Mouse (Mus musculus) urinary bladder, postnatal 14 days (tissue): ENCODE data around the gene Farsb.

Source experiments
- DNase-seq: peaks from one replicate; pipeline ENCODE4 v3.0.0; 2021; ENCODE audit warnings: low spot score

Farsb gene

GRCm38 (mm10) chr1:78419593-78419992 lies 69.1 kb downstream of the Farsb start:
- DNase-seq = peak; percentile 78

GRCm38 (mm10) chr1:78417154-78417911 lies 71.4 kb downstream of the Farsb start:
- DNase-seq = no peak

- DNase-seq = no peak
These were observed 74.3 kb downstream of the Farsb start for GRCm38 (mm10) chr1:78414421-78414820.

GRCm38 (mm10) chr1:78412668-78413067 lies 76.0 kb downstream of the Farsb start:
- no peak for DNase-seq

GRCm38 (mm10) chr1:78409396-78409795 lies 79.3 kb downstream of the Farsb start:
- no peak for DNase-seq

- no peak for DNase-seq
These were observed 87.3 kb downstream of the Farsb start for GRCm38 (mm10) chr1:78401413-78401812.

GRCm38 (mm10) chr1:78399755-78400154 lies 88.9 kb downstream of the Farsb start:
- DNase-seq = no peak

GRCm38 (mm10) chr1:78396320-78396913 lies 92.3 kb downstream of the Farsb start:
- DNase-seq = peak; percentile 8

GRCm38 (mm10) chr1:78395737-78396136 lies 93.0 kb downstream of the Farsb start:
- no peak for DNase-seq

- no peak for DNase-seq
These were observed 93.4 kb downstream of the Farsb start for GRCm38 (mm10) chr1:78395191-78395735.

- no peak for DNase-seq
These were observed 99.8 kb downstream of the Farsb start for GRCm38 (mm10) chr1:78388848-78389247.

- DNase-seq = no peak
These were observed 100.8 kb downstream of the Farsb start for GRCm38 (mm10) chr1:78387854-78388253.

- DNase-seq = no peak
These were observed 107.7 kb downstream of the Farsb start for GRCm38 (mm10) chr1:78380950-78381349.

- DNase-seq = no peak
These were observed 113.6 kb downstream of the Farsb start for GRCm38 (mm10) chr1:78375058-78375457.

- DNase-seq = no peak
These were observed 114.9 kb downstream of the Farsb start for GRCm38 (mm10) chr1:78373836-78374235.

GRCm38 (mm10) chr1:78372316-78372715 lies 116.4 kb downstream of the Farsb start:
- DNase-seq = no peak

GRCm38 (mm10) chr1:78371569-78372236 lies 117.0 kb downstream of the Farsb start:
- DNase-seq = no peak

- DNase-seq = no peak
These were observed 118.6 kb downstream of the Farsb start for GRCm38 (mm10) chr1:78370121-78370520.
